Mouse (Mus musculus): Measurements from ENCODE around the gene Eps8l1. TPM values are rescaled to one million over a fixed set of nuclear protein-coding genes. Genes with fewer than 3 reads are reported as not detected.

Eps8l1 gene
- total and polyA plus RNA-seq, 3 experiments: 4.2 to 8.4 (median 6.0) TPM

- in situ Hi-C loops (cut with MboI; ENCODE audit: low pct_ligation_motif_present, low pct_unique_long_range_greater_than_20kb, low sequenced_read_pairs): no loop called here
- H3K4me3 ChIP-seq (replicated peaks in 1 of 3; ENCODE audit: low read depth in 2 of 3, low read length in 2 of 3, poor library complexity in 1 of 3): no peak overlapping the region
- no peak for TF ChIP-seq MXI1 (IDR thresholded peaks at IDR 0.05; ENCODE audit: low read depth, low read length)
- H3K4me1 ChIP-seq (ENCODE audit: control insufficient read depth in 1 of 2, insufficient read depth in 2 of 2): peaks cover 4 to 5% of the 10 kb centered on the region in 2 experiments
- no peak overlapping the region for H3K27ac ChIP-seq (ENCODE audit: insufficient read depth, low read depth)
- H3K36me3 ChIP-seq (replicated peaks in 1 of 2; ENCODE audit: control insufficient read depth in 1 of 2, insufficient read depth in 1 of 2, low read length in 1 of 2): peaks cover 20 to 32% of the 10 kb centered on the region in 2 experiments
- H3K79me2 ChIP-seq (replicated peaks; ENCODE audit: control insufficient read depth, extremely low read depth, insufficient read depth, poor library complexity, severe bottlenecking): no peaks in the 10 kb centered on the region
- no peak for DNase-seq (ENCODE audit: extremely low read depth)
- no peaks in the 10 kb centered on the region for H3K27me3 ChIP-seq (replicated peaks)
- H3K4me2 ChIP-seq (ENCODE audit: insufficient read depth, low read depth, poor library complexity, severe bottlenecking): no peak overlapping the region
- H3K9me3 ChIP-seq (replicated peaks; ENCODE audit: low read length): no peaks in the 10 kb centered on the region
- no peak overlapping the region for H3K9ac ChIP-seq (ENCODE audit: insufficient read depth, low read depth)
- dilution Hi-C loops (cut with MboI; ENCODE audit: extremely low pct_ligation_motif_present, extremely low pct_unique_long_range_greater_than_20kb, low sequenced_read_pairs): no loop called here
These were observed 7.8 kb upstream of the Eps8l1 start for GRCm38 (mm10) chr7:4452644-4453043.

- in situ Hi-C loops (cut with MboI; ENCODE audit: low pct_ligation_motif_present, low pct_unique_long_range_greater_than_20kb, low sequenced_read_pairs): no loop called here
- H3K4me1 ChIP-seq (ENCODE audit: control insufficient read depth in 1 of 2, insufficient read depth in 2 of 2): peaks cover 2 to 21% of the 10 kb centered on the region in 2 experiments; a peak in 3 of 4 replicates
- H3K79me2 ChIP-seq (replicated peaks; ENCODE audit: control insufficient read depth, extremely low read depth, insufficient read depth, poor library complexity, severe bottlenecking): 0 out of 2 replicates have a peak, but pooled peaks cover 5% of the 10 kb centered on the region
- no peak overlapping the region for H3K4me2 ChIP-seq (ENCODE audit: insufficient read depth, low read depth, poor library complexity, severe bottlenecking)
- H3K36me3 ChIP-seq (replicated peaks in 1 of 2; ENCODE audit: control insufficient read depth in 1 of 2, insufficient read depth in 1 of 2, low read length in 1 of 2): peaks cover 8 to 43% of the 10 kb centered on the region in 2 experiments
- no peaks in the 10 kb centered on the region for H3K9me3 ChIP-seq (replicated peaks; ENCODE audit: low read length)
- H3K27ac ChIP-seq (ENCODE audit: insufficient read depth, low read depth): no peak overlapping the region
- H3K27me3 ChIP-seq (replicated peaks): no peaks in the 10 kb centered on the region
- no peak overlapping the region for H3K4me3 ChIP-seq (replicated peaks in 1 of 3; ENCODE audit: low read depth in 2 of 3, low read length in 2 of 3, poor library complexity in 1 of 3)
- TF ChIP-seq ZNF384 (IDR thresholded peaks at IDR 0.05; ENCODE audit: low read depth, low read length): no peak
- TF ChIP-seq MYC (IDR thresholded peaks at IDR 0.05; ENCODE audit: low read depth, low read length): no peak
- TF ChIP-seq POLR2A (IDR thresholded peaks at IDR 0.05; ENCODE audit: low read depth, low read length): no peak
- no peak overlapping the region for H3K9ac ChIP-seq (ENCODE audit: insufficient read depth, low read depth)
- DNase-seq (ENCODE audit: extremely low read depth): no peak
- dilution Hi-C loops (cut with MboI; ENCODE audit: extremely low pct_ligation_motif_present, extremely low pct_unique_long_range_greater_than_20kb, low sequenced_read_pairs): no loop called here
These were observed 3.8 kb downstream of the Eps8l1 start for GRCm38 (mm10) chr7:4464194-4464824.

- dilution Hi-C loops (cut with MboI; ENCODE audit: extremely low pct_ligation_motif_present, extremely low pct_unique_long_range_greater_than_20kb, low sequenced_read_pairs) (no loop called here), in situ Hi-C loops (cut with MboI; ENCODE audit: low pct_ligation_motif_present, low pct_unique_long_range_greater_than_20kb, low sequenced_read_pairs) (no loop called here)
- Histone ChIP-seq H3K4me3 (replicated peaks in 1 of 3; ENCODE audit: low read depth in 2 of 3, low read length in 2 of 3, poor library complexity in 1 of 3) (no peak overlapping the region), H3K27ac (ENCODE audit: insufficient read depth, low read depth) (no peak overlapping the region), H3K4me2 (ENCODE audit: insufficient read depth, low read depth, poor library complexity, severe bottlenecking) (no peak overlapping the region), H3K27me3 (replicated peaks) (no peaks in the 10 kb centered on the region), H3K4me1 (ENCODE audit: control insufficient read depth in 1 of 2, insufficient read depth in 2 of 2) (peaks cover 2 to 10% of the 10 kb centered on the region in 2 experiments; a peak in 3 of 4 replicates), H3K36me3 (replicated peaks in 1 of 2; ENCODE audit: control insufficient read depth in 1 of 2, insufficient read depth in 1 of 2, low read length in 1 of 2) (peaks cover 28 to 71% of the 10 kb centered on the region in 2 experiments), H3K9ac (ENCODE audit: insufficient read depth, low read depth) (no peak overlapping the region), H3K9me3 (replicated peaks; ENCODE audit: low read length) (no peaks in the 10 kb centered on the region), H3K79me2 (replicated peaks; ENCODE audit: control insufficient read depth, extremely low read depth, insufficient read depth, poor library complexity, severe bottlenecking) (no peaks in the 10 kb centered on the region)
- DNase-seq (ENCODE audit: extremely low read depth): no peak
- TF ChIP-seq POLR2AphosphoS2 (IDR thresholded peaks at IDR 0.05; ENCODE audit: low read depth, low read length) (no peak), JUN (IDR thresholded peaks at IDR 0.05; ENCODE audit: insufficient read depth, low read depth, low read length) (no peak), CHD1 (IDR thresholded peaks at IDR 0.05; ENCODE audit: low read depth, low read length) (no peak), MAFK (IDR thresholded peaks at IDR 0.05; ENCODE audit: insufficient replicate concordance, low read length) (no peak), ZMIZ1 (IDR thresholded peaks at IDR 0.05; ENCODE audit: low read depth, low read length) (no peak), ETS1 (conservative IDR thresholded peaks at IDR 0.05; ENCODE audit: low read depth, low read length) (no peak), SMC3 (IDR thresholded peaks at IDR 0.05; ENCODE audit: low read depth, low read length) (no peak), ELF1 (IDR thresholded peaks at IDR 0.05; ENCODE audit: low read depth, low read length) (no peak), ZNF384 (IDR thresholded peaks at IDR 0.05; ENCODE audit: low read depth, low read length) (no peak), MEF2A (IDR thresholded peaks at IDR 0.05; ENCODE audit: borderline replicate concordance, low read depth, low read length) (no peak), BHLHE40 (IDR thresholded peaks at IDR 0.05; ENCODE audit: low read depth, low read length) (no peak), PAX5 (IDR thresholded peaks at IDR 0.05; ENCODE audit: low read length) (no peak), USF1 (IDR thresholded peaks at IDR 0.05; ENCODE audit: low read depth, low read length) (no peak), KAT2A (IDR thresholded peaks at IDR 0.05; ENCODE audit: insufficient replicate concordance, low read length) (no peak), CTCF (conservative IDR thresholded peaks at IDR 0.05 in 1 of 2, IDR thresholded peaks at IDR 0.05 in 1 of 2; ENCODE audit: low read depth in 2 of 2, low read length in 2 of 2) (no peak)
These were observed 7.3 kb downstream of the Eps8l1 start for GRCm38 (mm10) chr7:4467801-4468200.

Data from CH12.LX (cell line).